Mouse (Mus musculus): ENCODE data around the gene Fam13a. TPM values are rescaled to one million over a fixed set of nuclear protein-coding genes. Genes with fewer than 3 reads are reported as not detected.

The Fam13a gene
- polyA plus RNA-seq, 1 experiment: 1.6 TPM

- H3K27ac ChIP-seq (ENCODE audit: control insufficient read depth, insufficient read depth, low read depth, low read length, poor library complexity): no peak overlapping the region
- WGBS: 70% methylated on average over 2 of the region's 2 CpGs
These were observed 96.5 kb downstream of the Fam13a start for GRCm38 (mm10) chr6:58927881-58928280.

GRCm38 (mm10) chr6:58922511-58922910 is 101.8 kb downstream of the Fam13a start:
- no peak overlapping the region for H3K4me3 ChIP-seq (replicated peaks; ENCODE audit: control insufficient read depth, low read depth, low read length)
- 86% methylated on average over 5 of the region's 5 CpGs for WGBS
- TF ChIP-seq POLR2A (IDR thresholded peaks at IDR 0.05; ENCODE audit: borderline replicate concordance, control insufficient read depth, low read depth, low read length): no peak
- no peak for TF ChIP-seq CTCF (IDR thresholded peaks at IDR 0.05; ENCODE audit: control insufficient read depth, insufficient read depth, low read length)

More at GRCm38 (mm10) chr6:58927881-58928280, 96.5 kb downstream of the Fam13a start:
- H3K4me3 ChIP-seq (replicated peaks; ENCODE audit: control insufficient read depth, low read depth, low read length): no peak overlapping the region
- TF ChIP-seq CTCF (IDR thresholded peaks at IDR 0.05; ENCODE audit: control insufficient read depth, insufficient read depth, low read length) (no peak), POLR2A (IDR thresholded peaks at IDR 0.05; ENCODE audit: borderline replicate concordance, control insufficient read depth, low read depth, low read length) (no peak)
- H3K4me1 ChIP-seq (ENCODE audit: control insufficient read depth, insufficient read depth, low read length): no peaks in the 10 kb centered on the region

GRCm38 (mm10) chr6:58921623-58922022 is 102.7 kb downstream of the Fam13a start:
- H3K4me1 ChIP-seq (ENCODE audit: control insufficient read depth, insufficient read depth, low read length): no peaks in the 10 kb centered on the region; the same call in 1 of the 2 replicates
- no peak for TF ChIP-seq POLR2A (IDR thresholded peaks at IDR 0.05; ENCODE audit: borderline replicate concordance, control insufficient read depth, low read depth, low read length)
- TF ChIP-seq CTCF (IDR thresholded peaks at IDR 0.05; ENCODE audit: control insufficient read depth, insufficient read depth, low read length): no peak
- H3K27ac ChIP-seq (ENCODE audit: control insufficient read depth, insufficient read depth, low read depth, low read length, poor library complexity): no peak overlapping the region
- 54% methylated on average over 3 of the region's 3 CpGs for WGBS
- no peak overlapping the region for H3K4me3 ChIP-seq (replicated peaks; ENCODE audit: control insufficient read depth, low read depth, low read length)

More at GRCm38 (mm10) chr6:58922511-58922910, 101.8 kb downstream of the Fam13a start:
- Histone ChIP-seq H3K27ac (ENCODE audit: control insufficient read depth, insufficient read depth, low read depth, low read length, poor library complexity) (no peak overlapping the region), H3K4me1 (ENCODE audit: control insufficient read depth, insufficient read depth, low read length) (no peaks in the 10 kb centered on the region; the same call in 1 of the 2 replicates)

- peaks cover 4% of the 10 kb centered on the region for H3K4me1 ChIP-seq (ENCODE audit: control insufficient read depth, insufficient read depth, low read length)
- TF ChIP-seq POLR2A (IDR thresholded peaks at IDR 0.05; ENCODE audit: borderline replicate concordance, control insufficient read depth, low read depth, low read length) (no peak), CTCF (IDR thresholded peaks at IDR 0.05; ENCODE audit: control insufficient read depth, insufficient read depth, low read length) (no peak)
- 83% methylated on average over 6 of the region's 6 CpGs for WGBS
- no peak overlapping the region for H3K27ac ChIP-seq (ENCODE audit: control insufficient read depth, insufficient read depth, low read depth, low read length, poor library complexity)
- H3K4me3 ChIP-seq (replicated peaks; ENCODE audit: control insufficient read depth, low read depth, low read length): no peak overlapping the region
These were observed 103.6 kb downstream of the Fam13a start for GRCm38 (mm10) chr6:58920735-58921134.

GRCm38 (mm10) chr6:58916498-58916897 is 107.9 kb downstream of the Fam13a start:
- WGBS: 14% methylated on average over 5 of the region's 5 CpGs
- no peak overlapping the region for H3K27ac ChIP-seq (ENCODE audit: control insufficient read depth, insufficient read depth, low read depth, low read length, poor library complexity)
- peaks cover 6% of the 10 kb centered on the region for H3K4me1 ChIP-seq (ENCODE audit: control insufficient read depth, insufficient read depth, low read length)
- no peak for TF ChIP-seq CTCF (IDR thresholded peaks at IDR 0.05; ENCODE audit: control insufficient read depth, insufficient read depth, low read length)
- TF ChIP-seq POLR2A (IDR thresholded peaks at IDR 0.05; ENCODE audit: borderline replicate concordance, control insufficient read depth, low read depth, low read length): no peak
- no peak overlapping the region for H3K4me3 ChIP-seq (replicated peaks; ENCODE audit: control insufficient read depth, low read depth, low read length)

- TF ChIP-seq POLR2A (IDR thresholded peaks at IDR 0.05; ENCODE audit: borderline replicate concordance, control insufficient read depth, low read depth, low read length) (no peak), CTCF (IDR thresholded peaks at IDR 0.05; ENCODE audit: control insufficient read depth, insufficient read depth, low read length) (no peak)
- H3K27ac ChIP-seq (ENCODE audit: control insufficient read depth, insufficient read depth, low read depth, low read length, poor library complexity): no peak overlapping the region
- peaks cover 6% of the 10 kb centered on the region for H3K4me1 ChIP-seq (ENCODE audit: control insufficient read depth, insufficient read depth, low read length)
- H3K4me3 ChIP-seq (replicated peaks; ENCODE audit: control insufficient read depth, low read depth, low read length): no peak overlapping the region
- WGBS: 78% methylated on average over 5 of the region's 5 CpGs
These were observed 110.4 kb downstream of the Fam13a start for GRCm38 (mm10) chr6:58913971-58914370.

- Histone ChIP-seq H3K4me1 (ENCODE audit: control insufficient read depth, insufficient read depth, low read length) (peaks cover 6% of the 10 kb centered on the region), H3K27ac (ENCODE audit: control insufficient read depth, insufficient read depth, low read depth, low read length, poor library complexity) (no peak overlapping the region), H3K4me3 (replicated peaks; ENCODE audit: control insufficient read depth, low read depth, low read length) (no peak overlapping the region)
- TF ChIP-seq POLR2A (IDR thresholded peaks at IDR 0.05; ENCODE audit: borderline replicate concordance, control insufficient read depth, low read depth, low read length) (no peak), CTCF (IDR thresholded peaks at IDR 0.05; ENCODE audit: control insufficient read depth, insufficient read depth, low read length) (no peak)
- WGBS: 56% methylated on average over 3 of the region's 3 CpGs
These were observed 110.8 kb downstream of the Fam13a start for GRCm38 (mm10) chr6:58913551-58913950.

DNA sequence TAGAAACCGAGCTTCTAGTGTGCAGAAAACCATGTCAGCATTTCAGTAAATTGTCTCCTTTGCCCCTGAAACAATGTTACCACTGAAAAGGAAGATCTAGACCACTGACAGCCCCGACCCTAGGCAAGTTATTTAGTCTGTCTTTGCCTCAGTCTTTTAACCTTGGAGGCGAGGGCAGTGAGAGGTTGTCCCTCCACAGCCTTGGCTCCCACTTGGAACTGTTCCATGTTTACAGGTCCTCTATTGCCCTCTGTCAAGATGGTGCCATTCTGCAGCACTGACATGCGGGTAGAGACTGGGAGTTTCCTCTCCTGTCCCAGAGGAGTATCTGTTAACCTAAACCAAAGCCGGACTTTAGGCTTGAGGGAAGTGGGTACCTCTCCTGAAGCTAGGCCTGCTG is 111.5 kb downstream of the Fam13a start:
- peaks cover 6% of the 10 kb centered on the region for H3K4me1 ChIP-seq (ENCODE audit: control insufficient read depth, insufficient read depth, low read length)
- no peak overlapping the region for H3K27ac ChIP-seq (ENCODE audit: control insufficient read depth, insufficient read depth, low read depth, low read length, poor library complexity)
- no peak for TF ChIP-seq POLR2A (IDR thresholded peaks at IDR 0.05; ENCODE audit: borderline replicate concordance, control insufficient read depth, low read depth, low read length)
- no peak for TF ChIP-seq CTCF (IDR thresholded peaks at IDR 0.05; ENCODE audit: control insufficient read depth, insufficient read depth, low read length)
- no peak overlapping the region for H3K4me3 ChIP-seq (replicated peaks; ENCODE audit: control insufficient read depth, low read depth, low read length)
- 78% methylated on average over 5 of the region's 5 CpGs for WGBS

- Histone ChIP-seq H3K4me3 (replicated peaks; ENCODE audit: control insufficient read depth, low read depth, low read length) (no peak overlapping the region), H3K27ac (ENCODE audit: control insufficient read depth, insufficient read depth, low read depth, low read length, poor library complexity) (no peak overlapping the region), H3K4me1 (ENCODE audit: control insufficient read depth, insufficient read depth, low read length) (no peaks in the 10 kb centered on the region; the same call in 1 of the 2 replicates)
- 92% methylated on average over 2 of the region's 2 CpGs for WGBS
- TF ChIP-seq CTCF (IDR thresholded peaks at IDR 0.05; ENCODE audit: control insufficient read depth, insufficient read depth, low read length): no peak
- no peak for TF ChIP-seq POLR2A (IDR thresholded peaks at IDR 0.05; ENCODE audit: borderline replicate concordance, control insufficient read depth, low read depth, low read length)
These were observed 116.6 kb downstream of the Fam13a start for GRCm38 (mm10) chr6:58907791-58908190.

All from bone marrow, adult 2 months (tissue).